Mouse (Mus musculus) WW6 (cell line): Measurements from ENCODE around the gene Cmtm5.
"Not testable (repeated sequence)": the region's sequence is repeated elsewhere in the genome, so short reads cannot be mapped to it uniquely, and the experiment has no call there.

Experiments used
- DNase-seq: peaks from one replicate; pipeline ENCODE4 v3.0.0-alpha.2; 2013; ENCODE audit warnings: low read depth, low spot score

Cmtm5 gene

GRCm38 (mm10) chr14:54932645-54933150 is 3.4 kb upstream of the Cmtm5 start, which contains the start of gene Il25:
TSS of gene Il25 (plus strand) at chr14:54932695.
- no peak for DNase-seq

GRCm38 (mm10) chr14:54936831-54937160 is 735 bp downstream of the Cmtm5 start:
- no peak for DNase-seq

- no peak for DNase-seq
Measured at GRCm38 (mm10) chr14:54937361-54938182, 1.5 kb downstream of the Cmtm5 start.

GRCm38 (mm10) chr14:54938431-54939219 is 2.6 kb downstream of the Cmtm5 start:
- no peak for DNase-seq

GRCm38 (mm10) chr14:54939434-54940175 is 3.5 kb downstream of the Cmtm5 start:
- DNase-seq, result no peak

GRCm38 (mm10) chr14:54940176-54940530 is 4.1 kb downstream of the Cmtm5 start:
- DNase-seq, result no peak

GRCm38 (mm10) chr14:54941024-54941978 is 5.2 kb downstream of the Cmtm5 start:
- no peak for DNase-seq

GRCm38 (mm10) chr14:54942479-54942878 is 6.4 kb downstream of the Cmtm5 start:
- DNase-seq, result no peak

GRCm38 (mm10) chr14:54943971-54944370 is 7.9 kb downstream of the Cmtm5 start:
- DNase-seq, result no peak

GRCm38 (mm10) chr14:54944939-54945338 is 8.9 kb downstream of the Cmtm5 start:
- no peak for DNase-seq

- DNase-seq, result no peak
Measured at GRCm38 (mm10) chr14:54945975-54946704, 10.1 kb downstream of the Cmtm5 start.

- not testable (repeated sequence) for DNase-seq
Measured at GRCm38 (mm10) chr14:54947008-54947407, 10.9 kb downstream of the Cmtm5 start.

GRCm38 (mm10) chr14:54948781-54949180 is 12.7 kb downstream of the Cmtm5 start:
- no peak for DNase-seq

- no peak for DNase-seq
Measured at GRCm38 (mm10) chr14:54950493-54950892, 14.4 kb downstream of the Cmtm5 start.

GRCm38 (mm10) chr14:54951587-54951986 is 15.5 kb downstream of the Cmtm5 start:
- DNase-seq, result no peak

GRCm38 (mm10) chr14:54953664-54954206 is 17.7 kb downstream of the Cmtm5 start:
- DNase-seq, result no peak

- DNase-seq, result no peak
Measured at GRCm38 (mm10) chr14:54954474-54954873, 18.4 kb downstream of the Cmtm5 start.

GRCm38 (mm10) chr14:54955481-54955880 is 19.4 kb downstream of the Cmtm5 start:
- DNase-seq, result no peak

- DNase-seq, result no peak
Measured at GRCm38 (mm10) chr14:54956533-54956932, 20.5 kb downstream of the Cmtm5 start.

GRCm38 (mm10) chr14:54958503-54958902 is 22.4 kb downstream of the Cmtm5 start:
- DNase-seq, result no peak
